ENCODE assay signal across 8 mouse cellular contexts in genomic region chr12:116405836-116406155, GRCm38 (mm10). TPM values are rescaled to one million over a fixed set of nuclear protein-coding genes. Genes with fewer than 3 reads are reported as not detected.
DNase-seq lines count a peak whose midpoint lies in the region; ATAC-seq and TF ChIP-seq lines count a peak whose summit lies in the region.

No protein-coding gene starts in this region.

- no peak for ATAC-seq in lung, postnatal 0 days
- peak; percentile 17 for ATAC-seq in granulocyte monocyte progenitor cell, adult 5-6 weeks (replicated peaks; ENCODE audit: poor library complexity, severe bottlenecking)

- TF ChIP-seq EP300 in lung, postnatal 0 days (IDR thresholded peaks at IDR 0.05) = no peak

- peak overlapping the region; percentile 43 for H3K9ac ChIP-seq in lung, postnatal 0 days (replicated peaks; ENCODE audit: low read depth)

- peaks cover 3% of the 10 kb centered on the region; the same call in 1 of the 2 replicates for H3K4me1 ChIP-seq in lung, postnatal 0 days (ENCODE audit: insufficient read depth, low read depth, low read length)

- H3K4me2 ChIP-seq in lung, postnatal 0 days (replicated peaks; ENCODE audit: low read depth, low read length) = peak overlapping the region; percentile 88

- peak overlapping the region; percentile 83 for H3K4me3 ChIP-seq in lung, postnatal 0 days (ENCODE audit: low read depth, low read length)
- H3K4me3 ChIP-seq in macrophage (ENCODE audit: inconsistent target) = peak overlapping the region; percentile 96

- no peak overlapping the region for H3K27ac ChIP-seq in lung, postnatal 0 days (ENCODE audit: low read length)
- peak overlapping the region; percentile 68 for H3K27ac ChIP-seq in macrophage

- no peak for TF ChIP-seq CTCF in lung, postnatal 0 days (IDR thresholded peaks at IDR 0.05)

- 5% methylated on average over 8 of the region's 8 CpGs for WGBS in lung, postnatal 0 days
- WGBS in macrophage (ENCODE audit: missing documents) = 7% methylated on average over 8 of the region's 8 CpGs

- no peaks in the 10 kb centered on the region for H3K9me3 ChIP-seq in lung, postnatal 0 days (ENCODE audit: low read length)

- DNase-seq in lung, postnatal 0 days (ENCODE audit: low spot score) = no peak
- no peak for DNase-seq in lung, postnatal 36 days
- DNase-seq in c-Kit-negative CD71-positive TER-119-positive erythroid progenitor cells, embryonic 14.5 days (ENCODE audit: low read depth, low spot score) = peak; percentile 45
- DNase-seq in ovary, postnatal 10 days (ENCODE audit: low spot score) = no peak
- no peak for DNase-seq in left cerebral cortex, adult 8-10 months (ENCODE audit: low spot score in 2 of 2)
- DNase-seq in B cell, adult 2 months = no peak

- no peaks in the 10 kb centered on the region for H3K27me3 ChIP-seq in lung, postnatal 0 days (replicated peaks; ENCODE audit: insufficient read depth, low read length)

- H3K79me2 ChIP-seq in macrophage (ENCODE audit: inconsistent target) = peaks cover 47% of the 10 kb centered on the region

- H3K36me3 ChIP-seq in lung, postnatal 0 days (ENCODE audit: insufficient read depth, low read length) = no peaks in the 10 kb centered on the region; the same call in 1 of the 2 replicates
- H3K36me3 ChIP-seq in macrophage (ENCODE audit: inconsistent target) = no peaks in the 10 kb centered on the region

RNA-seq across cellular contexts. Expression of gene Ncapg2, which starts 0.6 kb away (rescaled TPM):
- 3.4 and 4.5 TPM in 2 replicates for polyA plus RNA-seq in lung, postnatal 0 days (2015; fragmentation: Nextera tagmentation; extraction: Ambion mirVana)
- total RNA-seq in granulocyte monocyte progenitor cell, adult 5-6 weeks (2014; fragmentation: Nextera tagmentation) = 54.2 and 54.7 TPM in 2 replicates
- 113 and 123 TPM in 2 replicates for total RNA-seq in granulocyte monocyte progenitor cell, adult 5-6 weeks (2017)
- total RNA-seq in macrophage (2018; cell fraction: chromatin; rRNA removed) = 100 to 1,000 TPM in 3 of 26 experiments, 10 to 100 TPM in 23; 14.9 to 122 (median 41.2) TPM
- total RNA-seq in macrophage (2018; cell fraction: cytosol; rRNA removed) = 10 to 100 TPM in 25 of 26 experiments, 1 to 10 TPM in 1; 8.6 to 93.5 (median 33.9) TPM
- total RNA-seq in macrophage (2018; cell fraction: nucleus; rRNA removed) = 100 to 1,000 TPM in 3 of 26 experiments, 10 to 100 TPM in 23; 21.0 to 154 (median 50.7) TPM
- 30.2 to 112 TPM (median 42.3 TPM) in 3 replicates for polyA plus RNA-seq in macrophage (2018)
- total RNA-seq in left cerebral cortex, adult 8-10 months (2022) = 1 to 10 TPM; 6.6 to 7.8 (median 7.0) TPM

Comparison
In these comparisons a context has a peak if more than half of its experiments do, and no peak if none do; other contexts are left out.
1. RNA of gene Ncapg2, which starts 0.6 kb away (total RNA-seq): 54.2 to 123 TPM in granulocyte monocyte progenitor cell, adult 5-6 weeks; 6.6 to 7.8 TPM in left cerebral cortex, adult 8-10 months; every median in the first group is over 4 times any median in the second.